13 mouse cellular contexts compared by ENCODE assay signal in the genomic region with DNA sequence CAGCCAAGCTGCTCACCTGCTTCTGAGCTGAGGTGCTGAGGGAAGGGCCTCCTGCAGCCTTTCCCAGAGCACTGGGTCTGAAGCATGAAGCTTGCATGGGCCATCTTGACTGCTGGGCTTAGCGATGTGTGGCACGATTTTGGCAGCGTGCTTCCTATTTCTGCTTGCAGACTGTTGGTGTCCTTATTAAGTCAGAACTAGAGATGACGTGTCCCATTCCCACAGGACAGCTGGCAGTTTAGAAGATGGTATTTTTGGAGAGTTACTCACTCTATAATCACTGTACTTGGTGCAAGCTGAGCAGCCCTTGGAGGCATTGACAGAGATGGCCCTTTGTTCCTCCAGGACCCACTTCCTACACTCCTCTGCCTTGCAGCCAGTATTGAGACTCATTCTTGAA.
DNase-seq lines count a peak whose midpoint lies in the region; ATAC-seq lines count a peak whose summit lies in the region.
"Had no signal": no experiment of that assay in that cellular context is flagged by ENCODE, and none has a peak within 500 bp of the region (broad histone marks: within the 10 kb centered on the region; RNA-seq: fewer than 3 reads in every experiment).

No protein-coding gene starts in this region.

- WGBS in heart, embryonic 12.5 days = 75% methylated on average over 4 of the region's 4 CpGs

- H3K4me3 ChIP-seq in heart, embryonic 12.5 days = no peak overlapping the region
- H3K4me3 ChIP-seq: embryonic facial prominence, embryonic 12.5 days; hindbrain, embryonic 15.5 days; stomach, embryonic 15.5 days had no signal

- H3K9me3 ChIP-seq in heart, embryonic 12.5 days (replicated peaks) = peaks cover 1% of the 10 kb centered on the region; the same call in 1 of the 2 replicates
- H3K9me3 ChIP-seq: embryonic facial prominence, embryonic 12.5 days; hindbrain, embryonic 15.5 days; stomach, embryonic 15.5 days had no signal

- intact Hi-C loops in left cerebral cortex, postnatal 10 days (cut with DNase I) = no loop called here

- ATAC-seq in erythroblast, adult 5-6 weeks (replicated peaks; ENCODE audit: low FRiP score, poor library complexity, severe bottlenecking) = no peak
- ATAC-seq in heart, embryonic 12.5 days (ENCODE audit: insufficient number of reproducible peaks, low FRiP score) = no peak

- no peaks in the 10 kb centered on the region for H3K36me3 ChIP-seq in heart, embryonic 12.5 days
- H3K36me3 ChIP-seq: embryonic facial prominence, embryonic 12.5 days; hindbrain, embryonic 15.5 days; stomach, embryonic 15.5 days had no signal

- H3K9ac ChIP-seq in heart, embryonic 12.5 days = no peak overlapping the region
- H3K9ac ChIP-seq: embryonic facial prominence, embryonic 12.5 days; hindbrain, embryonic 15.5 days; lung, embryonic 14.5 days; stomach, embryonic 15.5 days had no signal

- DNase-seq in 3T3-L1 (ENCODE audit: low read depth, low spot score) = peak; percentile 19
- peak; percentile 14 for DNase-seq in cerebellum, adult 11 months
- DNase-seq in frontal cortex, postnatal 25 days (ENCODE audit: low spot score in 2 of 2) = peak; percentile 28 to 41
- peak; percentile 31 to 46 for DNase-seq in left cerebral cortex, postnatal 10 days (ENCODE audit: extremely low spot score in 1 of 2, low spot score in 2 of 2)
- DNase-seq in lung, postnatal 25 days (ENCODE audit: low spot score) = no peak
- no peak for DNase-seq in spleen, postnatal 14 days (ENCODE audit: low spot score in 2 of 2)
- DNase-seq: lung, embryonic 14.5 days; midbrain, embryonic 14.5 days had no signal

- H3K27ac ChIP-seq in heart, embryonic 12.5 days (ENCODE audit: poor library complexity, severe bottlenecking) = no peak overlapping the region
- H3K27ac ChIP-seq: embryonic facial prominence, embryonic 12.5 days; hindbrain, embryonic 15.5 days; stomach, embryonic 15.5 days had no signal

- H3K27me3 ChIP-seq in heart, embryonic 12.5 days (replicated peaks) = 0 out of 2 replicates have a peak, but pooled peaks cover 4% of the 10 kb centered on the region
- H3K27me3 ChIP-seq: embryonic facial prominence, embryonic 12.5 days; hindbrain, embryonic 15.5 days; stomach, embryonic 15.5 days had no signal

- H3K4me2 ChIP-seq in heart, embryonic 12.5 days = no peak overlapping the region
- H3K4me2 ChIP-seq: embryonic facial prominence, embryonic 12.5 days; hindbrain, embryonic 15.5 days; lung, embryonic 14.5 days; stomach, embryonic 15.5 days had no signal

- H3K4me1 ChIP-seq in heart, embryonic 12.5 days (replicated peaks) = no peaks in the 10 kb centered on the region
- H3K4me1 ChIP-seq: embryonic facial prominence, embryonic 12.5 days; hindbrain, embryonic 15.5 days; stomach, embryonic 15.5 days had no signal

Comparison
In these comparisons a context has a peak if more than half of its experiments do, and no peak if none do; other contexts are left out.
1. DNase-seq: peak in 3T3-L1 (single experiment), cerebellum, adult 11 months (single experiment), frontal cortex, postnatal 25 days (2 of 2) and left cerebral cortex, postnatal 10 days (2 of 2); none in lung, postnatal 25 days (single experiment) and spleen, postnatal 14 days (0 of 2).